Mouse (Mus musculus) thymus, postnatal 25 days (tissue): Measurements from ENCODE around the gene Ralgapb.

Source experiments
- DNase-seq: peaks from one replicate; pipeline ENCODE4 v3.0.0; 2022

Gene Ralgapb

DNA sequence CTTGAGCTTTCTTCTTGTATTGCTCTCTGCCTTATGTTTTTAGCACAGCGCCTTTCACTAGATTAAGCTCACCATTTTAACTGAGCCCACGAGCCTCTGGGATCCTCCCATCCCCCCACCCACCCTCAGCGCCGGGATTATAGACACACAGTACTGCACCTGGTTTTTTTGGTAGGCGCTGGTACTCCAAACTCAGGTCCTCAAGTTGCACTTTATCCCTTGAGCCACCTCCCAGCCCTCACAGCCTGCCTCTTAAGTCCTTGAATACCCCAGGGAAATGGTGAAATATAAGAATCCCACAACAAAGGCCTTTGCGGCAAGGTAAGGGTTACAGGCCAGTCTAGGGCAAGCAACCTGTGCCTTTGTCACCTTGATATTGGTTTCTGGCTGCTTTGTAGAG, 110.2 kb downstream of the Ralgapb start:
- DNase-seq: no peak

DNA sequence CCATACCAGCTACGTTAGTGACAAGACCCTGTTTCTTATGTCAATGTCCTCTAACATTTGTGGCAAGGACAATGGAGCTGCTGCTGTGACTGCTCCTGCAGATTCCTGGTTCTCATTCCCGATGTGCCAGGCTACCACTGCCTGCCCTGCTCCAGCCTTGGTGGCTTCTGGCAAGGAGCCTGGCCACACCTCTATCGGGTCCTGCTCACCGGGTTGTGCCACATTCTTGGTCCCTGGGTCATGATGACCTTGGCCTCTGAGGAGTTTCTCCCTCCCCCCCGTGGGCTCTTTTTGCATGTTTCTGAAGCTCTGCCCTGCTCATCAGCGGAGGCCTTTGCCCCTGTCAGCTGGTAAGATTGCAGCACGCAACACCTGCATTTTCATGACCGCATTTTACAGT, 113.4 kb downstream of the Ralgapb start:
- no peak for DNase-seq

DNA sequence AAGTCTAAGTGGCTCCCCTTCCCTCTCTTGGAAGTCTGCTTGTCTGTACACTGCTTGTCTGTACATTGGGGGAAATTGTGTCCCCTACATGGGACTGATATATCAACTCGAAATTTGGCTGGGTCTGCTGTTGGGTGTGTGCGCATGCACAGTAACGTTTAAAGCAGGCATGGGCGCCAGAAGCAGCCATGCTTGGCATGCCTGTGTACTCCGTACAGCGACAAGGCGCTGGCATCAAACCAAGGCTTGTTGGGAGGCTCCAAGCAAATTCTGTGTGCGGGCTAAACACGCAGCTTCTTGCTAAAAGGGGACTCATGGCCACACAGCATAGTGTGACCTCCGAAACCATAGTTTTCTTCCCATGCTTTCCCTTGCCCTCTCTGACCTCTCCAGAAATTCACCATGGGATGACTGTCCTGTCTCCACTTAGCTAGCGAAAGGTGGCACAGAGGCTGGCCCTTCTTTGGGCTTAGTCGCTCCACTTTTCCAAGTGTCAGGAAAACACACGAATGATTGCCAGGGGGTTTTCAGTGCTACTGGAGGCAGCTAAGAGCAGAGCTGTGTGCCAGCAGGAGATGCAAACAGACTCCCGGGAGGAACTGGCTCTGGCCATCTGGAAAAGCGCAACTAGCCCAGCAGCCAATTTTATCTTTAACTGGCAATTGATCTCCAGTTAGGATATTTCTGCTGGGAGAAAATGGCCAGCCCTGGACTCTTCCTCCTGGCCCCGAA, 114.6 kb downstream of the Ralgapb start:
- DNase-seq: no peak

GRCm38 (mm10) chr2:158534090-158534489, 124.4 kb downstream of the Ralgapb start:
- DNase-seq: peak; percentile 46

DNA sequence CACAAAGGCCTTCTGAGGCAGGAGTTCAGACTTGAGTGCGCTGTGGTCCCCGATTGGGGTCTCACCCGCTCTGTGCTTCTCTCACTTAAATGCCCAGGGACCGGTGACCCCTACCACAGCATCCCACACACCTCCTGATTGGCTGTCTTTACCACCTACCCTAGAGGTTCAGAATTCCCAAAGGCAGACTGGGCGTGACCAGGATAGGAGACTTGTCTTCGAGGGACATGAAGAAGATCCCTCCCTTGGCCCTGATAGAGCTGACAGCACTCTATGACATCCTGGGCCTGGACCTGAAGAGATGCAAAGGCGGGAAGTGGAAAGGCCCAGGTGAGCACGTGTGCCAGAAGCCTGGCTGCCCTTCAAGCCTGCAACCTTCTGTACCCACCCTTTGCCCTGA, 124.9 kb downstream of the Ralgapb start:
- DNase-seq: no peak

GRCm38 (mm10) chr2:158539433-158540305, 130.0 kb downstream of the Ralgapb start:
- peak; percentile 30 for DNase-seq

DNA sequence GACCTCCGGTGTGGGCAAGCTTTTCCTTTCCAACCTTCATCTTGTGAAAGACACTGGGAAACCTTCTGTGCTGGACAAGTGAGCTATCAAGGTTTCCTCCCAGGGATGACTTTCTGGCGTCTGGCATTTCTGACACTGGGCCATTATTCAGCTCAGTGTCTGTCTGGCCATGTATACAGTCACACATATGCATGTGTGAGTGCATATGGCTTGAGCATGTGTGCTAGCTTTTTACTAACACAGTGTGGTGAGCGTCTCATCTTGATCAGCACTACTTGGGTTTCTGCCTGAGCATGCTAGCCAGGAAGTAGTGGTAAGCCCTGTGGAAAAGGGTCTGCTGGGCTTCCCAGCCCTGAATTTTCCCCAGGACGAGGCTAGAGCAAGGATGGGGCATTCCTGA, 131.6 kb downstream of the Ralgapb start:
- DNase-seq: no peak

DNA sequence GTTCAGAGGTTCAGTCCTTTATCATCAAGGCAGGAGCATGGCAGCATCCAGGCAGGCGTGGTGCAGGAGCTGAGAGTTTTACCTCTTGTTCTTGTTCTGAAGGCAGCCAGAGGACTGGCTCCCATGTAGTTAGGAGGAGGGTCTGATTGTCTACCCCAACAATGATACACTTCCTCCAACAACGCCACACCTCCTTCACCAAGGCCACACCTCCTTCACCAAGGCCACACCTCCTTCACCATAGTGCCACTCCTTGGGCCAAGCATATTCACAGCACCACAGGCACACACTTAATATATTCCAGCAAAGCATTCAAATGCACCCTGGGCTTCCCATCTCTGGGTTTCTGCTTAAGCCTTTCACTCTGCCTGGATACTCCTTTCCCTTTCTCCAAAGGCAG, 135.6 kb downstream of the Ralgapb start:
- no peak for DNase-seq

DNA sequence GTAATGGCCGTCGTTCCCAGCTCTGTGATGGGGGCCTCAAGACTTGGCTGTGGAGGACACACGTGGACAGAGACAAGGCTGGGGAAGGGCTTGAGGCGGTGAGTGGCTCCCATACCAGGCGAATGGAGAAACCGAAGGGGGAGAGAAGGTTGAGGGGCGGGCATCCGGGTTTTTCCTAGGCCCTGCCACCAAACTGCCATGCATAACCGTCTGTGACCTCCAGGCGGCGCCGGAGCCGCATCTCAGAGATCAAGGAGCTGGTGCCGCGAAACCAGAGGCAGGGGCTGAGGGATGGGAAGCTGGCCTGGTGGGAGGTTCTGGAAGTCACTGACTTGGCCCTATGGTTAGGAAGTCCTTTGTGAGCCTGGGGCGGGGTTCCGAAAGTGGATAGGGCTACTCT, 137.1 kb downstream of the Ralgapb start:
- peak; percentile 75 for DNase-seq
